Mouse (Mus musculus) intestine, embryonic 14.5 days (tissue): ENCODE data around the gene Gm21962. TPM values are rescaled to one million over a fixed set of nuclear protein-coding genes. Genes with fewer than 3 reads are reported as not detected.
"Not testable (repeated sequence)": the region's sequence is repeated elsewhere in the genome, so short reads cannot be mapped to it uniquely, and the experiment has no call there.

ENCODE experiments used
- ATAC-seq: fragments of 200-750 bp; cut with Nextera tagmentation; replicated peaks from 2 replicates; pipeline ENCODE4 v1.8.0; 2017; ENCODE audit warnings: low read depth, moderate number of reproducible peaks, moderate TSS enrichment, moderate library complexity; ENCODE audit not compliant: low FRiP score, low TSS enrichment
- DNase-seq: peaks from one replicate; pipeline ENCODE4 v3.0.0-alpha.2; 2018; ENCODE audit warnings: low spot score
- H3K27ac ChIP-seq: fragments of 300-500 bp; sonication (generic); 2 replicates; pipeline ENCODE4 v1.5.1; 2014; ENCODE audit warnings: low read depth, mild to moderate bottlenecking, control low read depth
- H3K27me3 ChIP-seq: fragments of 300-500 bp; sonication (generic); replicated peaks from 2 replicates; pipeline ENCODE4 v1.6.1; 2014; ENCODE audit warnings: low read length, control low read depth; ENCODE audit not compliant: control insufficient read depth, insufficient read depth
- H3K36me3 ChIP-seq: fragments of 300-500 bp; sonication (generic); 2 replicates; pipeline ENCODE4 v1.6.1; 2014; ENCODE audit warnings: low read length, control low read depth; ENCODE audit not compliant: control insufficient read depth, insufficient read depth
- H3K4me1 ChIP-seq: fragments of 300-500 bp; sonication (generic); replicated peaks from 2 replicates; pipeline ENCODE4 v1.6.1; 2014; ENCODE audit warnings: low read length, control low read depth, mixed read lengths; ENCODE audit not compliant: control insufficient read depth, insufficient read depth
- H3K4me2 ChIP-seq: fragments of 300-500 bp; sonication (generic); 2 replicates; pipeline ENCODE4 v1.6.1; 2014; ENCODE audit warnings: low read length
- H3K4me3 ChIP-seq: fragments of 300-500 bp; sonication (generic); 2 replicates; pipeline ENCODE4 v1.5.1; 2014; ENCODE audit warnings: low read depth, low read length, control low read depth, mixed read lengths
- H3K9ac ChIP-seq: fragments of 300-500 bp; sonication (generic); 2 replicates; pipeline ENCODE4 v1.6.1; 2014; ENCODE audit warnings: mild to moderate bottlenecking, low read length
- H3K9me3 ChIP-seq: fragments of 300-500 bp; sonication (generic); 2 replicates; pipeline ENCODE4 v1.6.1; 2016; ENCODE audit warnings: low read length, control low read depth; ENCODE audit not compliant: control insufficient read depth
- WGBS: fragments of 180-500 bp; shearing (Covaris S2); extraction: QIAGEN DNeasy Blood & Tissue Kit; methylation state at CpG from one replicate; pipeline ENCODE4 v1.1.7; 2014; 5-methylcytosine and 5-hydroxymethylcytosine counted together
- polyA plus RNA-seq: library from polyadenylated mRNA; unstranded; fragments of >200 nt; fragmentation: Nextera tagmentation; extraction: Ambion mirVana; gene quantifications from 2 replicates; pipeline ENCODE4 v1.2.1, GENCODE M21; 2014

The Gm21962 gene
- not detected in 2 replicates for polyA plus RNA-seq

- not testable (repeated sequence) for H3K4me3 ChIP-seq, H3K27me3 ChIP-seq, H3K36me3 ChIP-seq, DNase-seq, H3K9me3 ChIP-seq, H3K9ac ChIP-seq, H3K27ac ChIP-seq, H3K4me1 ChIP-seq, ATAC-seq, H3K4me2 ChIP-seq
- no CpG with 5 or more reads among the region's 3 CpGs for WGBS
Measured at GRCm38 (mm10) chr3:137671224-137671623, at the start of gene Gm21962. TSS of gene Gm21962 (plus strand) at chr3:137671524.

DNA sequence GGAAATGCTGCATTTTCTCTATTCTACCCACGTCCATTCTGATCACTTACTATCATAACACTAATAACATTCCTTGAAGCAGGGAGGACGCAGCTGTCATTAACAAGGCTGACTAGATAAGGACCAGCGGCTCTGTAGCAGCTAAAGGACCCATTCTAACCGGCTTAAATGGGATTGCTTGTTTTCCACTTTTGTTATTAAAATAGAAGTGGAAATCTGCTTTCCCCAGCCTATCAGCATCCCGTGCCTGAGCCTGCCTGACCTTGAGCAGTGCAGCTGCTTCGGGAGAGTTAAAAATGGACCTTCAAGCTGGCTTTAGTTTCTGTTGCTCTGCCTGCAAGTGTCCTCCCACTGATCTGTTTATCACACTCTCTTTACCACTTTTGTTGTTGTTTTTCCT is 49.2 kb upstream of the Gm21962 start:
- no peak overlapping the region for H3K27ac ChIP-seq
- H3K4me2 ChIP-seq, result no peak overlapping the region
- WGBS, result 43% methylated on average over 6 of the region's 6 CpGs
- H3K36me3 ChIP-seq, result no peaks in the 10 kb centered on the region
- H3K9ac ChIP-seq, result no peak overlapping the region
- no peak overlapping the region for H3K4me3 ChIP-seq
- DNase-seq, result no peak
- peaks cover 6% of the 10 kb centered on the region for H3K27me3 ChIP-seq
- no peaks in the 10 kb centered on the region for H3K9me3 ChIP-seq
- no peak for ATAC-seq
- no peaks in the 10 kb centered on the region for H3K4me1 ChIP-seq

DNA sequence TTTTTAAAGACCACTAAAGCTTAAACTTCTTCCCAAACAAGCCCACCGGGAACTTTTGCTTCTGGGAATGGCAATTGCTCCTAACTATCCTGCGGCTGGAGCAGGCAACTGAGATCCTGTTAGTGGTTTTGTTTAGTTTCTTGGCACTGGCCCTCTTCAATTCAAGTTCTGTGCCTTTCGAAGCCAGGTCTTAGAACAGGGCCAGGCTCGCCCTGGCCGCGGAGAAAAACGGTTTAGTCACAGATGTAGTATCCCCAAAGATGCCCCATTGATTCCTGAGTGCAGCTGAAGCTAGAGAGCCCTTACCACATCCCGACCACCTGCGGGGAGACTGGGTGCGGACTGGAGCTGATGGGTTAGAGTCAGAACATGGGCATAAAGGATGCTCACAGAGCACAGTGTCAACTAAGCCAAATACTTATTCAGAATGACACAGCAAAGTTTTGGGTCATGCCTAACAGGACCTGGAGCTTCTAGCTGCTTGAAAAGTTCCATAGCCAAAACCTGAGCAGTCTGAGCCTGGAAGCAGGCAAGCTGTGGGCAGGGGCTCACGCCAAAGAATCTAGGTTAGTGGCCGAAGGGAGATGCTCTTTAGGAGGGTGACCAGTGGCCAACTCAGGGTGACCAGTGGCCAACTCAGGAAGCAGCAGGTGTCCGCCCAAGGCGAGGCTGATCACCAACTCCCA is 48.3 kb upstream of the Gm21962 start:
- Histone ChIP-seq H3K27ac (no peak overlapping the region), H3K4me3 (peak overlapping the region; percentile 58), H3K9me3 (no peaks in the 10 kb centered on the region), H3K27me3 (peaks cover 6% of the 10 kb centered on the region), H3K4me2 (peak overlapping the region; percentile 97), H3K9ac (no peak overlapping the region; the same call in 1 of the 2 replicates), H3K36me3 (no peaks in the 10 kb centered on the region), H3K4me1 (no peaks in the 10 kb centered on the region)
- WGBS, result 40% methylated on average over 14 of the region's 14 CpGs
- no peak for DNase-seq
- no peak for ATAC-seq

GRCm38 (mm10) chr3:137623581-137624362 is 47.6 kb upstream of the Gm21962 start:
- peak overlapping the region; percentile 41 for H3K9ac ChIP-seq
- no peaks in the 10 kb centered on the region for H3K4me1 ChIP-seq
- ATAC-seq (peak; percentile 98), DNase-seq (peak; percentile 76)
- H3K4me2 ChIP-seq, result peak overlapping the region; percentile 97
- peaks cover 6% of the 10 kb centered on the region for H3K27me3 ChIP-seq
- peak overlapping the region; percentile 58 for H3K4me3 ChIP-seq
- no peaks in the 10 kb centered on the region for H3K36me3 ChIP-seq
- WGBS, result under 1% methylated on average over 40 of the region's 47 CpGs
- no peaks in the 10 kb centered on the region for H3K9me3 ChIP-seq
- no peak overlapping the region for H3K27ac ChIP-seq

DNA sequence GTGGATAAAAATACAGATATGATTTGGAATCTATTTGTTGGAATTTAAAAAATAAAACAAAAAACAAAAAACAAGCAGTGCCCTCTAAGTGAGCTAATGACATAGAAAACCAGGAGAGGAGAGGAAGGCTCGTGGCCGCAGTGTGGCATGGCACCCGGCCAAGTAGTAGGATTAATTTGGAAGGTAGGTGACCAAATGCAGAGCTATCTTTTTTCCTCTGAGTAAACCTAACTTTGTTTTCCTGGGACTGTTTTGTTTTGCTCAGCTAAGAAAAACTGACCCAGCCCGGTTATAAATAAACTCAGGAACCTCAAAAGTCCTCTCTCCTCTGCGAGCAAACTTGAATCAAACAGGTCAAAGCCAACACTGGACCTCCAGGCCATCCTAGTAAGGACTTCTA is 46.3 kb upstream of the Gm21962 start:
- DNase-seq, result no peak
- Histone ChIP-seq H3K9ac (no peak overlapping the region), H3K4me3 (no peak overlapping the region), H3K4me2 (no peak overlapping the region), H3K27ac (no peak overlapping the region), H3K9me3 (no peaks in the 10 kb centered on the region), H3K4me1 (no peaks in the 10 kb centered on the region), H3K27me3 (peaks cover 6% of the 10 kb centered on the region), H3K36me3 (no peaks in the 10 kb centered on the region)
- 81% methylated on average over 5 of the region's 5 CpGs for WGBS
- no peak for ATAC-seq

DNA sequence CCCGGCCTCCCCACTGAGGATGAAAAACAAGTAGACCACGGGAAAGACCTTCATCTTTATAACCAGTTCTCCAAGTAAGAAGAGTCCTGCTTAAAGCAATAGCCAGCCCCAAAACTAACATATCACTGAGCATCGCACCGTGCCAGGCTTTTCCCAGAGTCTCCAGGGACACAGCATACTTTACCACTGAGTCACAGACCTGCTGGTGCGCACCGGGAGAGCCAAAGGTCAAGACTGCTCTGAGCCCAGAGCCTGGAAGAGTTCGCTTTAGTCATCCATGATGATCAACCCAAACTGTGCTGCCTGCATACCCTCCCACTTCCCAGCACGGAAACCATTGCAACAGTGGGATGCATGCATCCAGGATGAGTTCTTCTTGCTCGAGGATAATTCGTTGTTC is 37.6 kb upstream of the Gm21962 start:
- no peak for ATAC-seq
- Histone ChIP-seq H3K27ac (no peak overlapping the region), H3K4me1 (no peaks in the 10 kb centered on the region), H3K27me3 (no peaks in the 10 kb centered on the region), H3K36me3 (no peaks in the 10 kb centered on the region), H3K4me2 (no peak overlapping the region), H3K9me3 (no peaks in the 10 kb centered on the region), H3K9ac (no peak overlapping the region), H3K4me3 (no peak overlapping the region)
- WGBS, result 76% methylated on average over 10 of the region's 10 CpGs
- DNase-seq, result no peak

DNA sequence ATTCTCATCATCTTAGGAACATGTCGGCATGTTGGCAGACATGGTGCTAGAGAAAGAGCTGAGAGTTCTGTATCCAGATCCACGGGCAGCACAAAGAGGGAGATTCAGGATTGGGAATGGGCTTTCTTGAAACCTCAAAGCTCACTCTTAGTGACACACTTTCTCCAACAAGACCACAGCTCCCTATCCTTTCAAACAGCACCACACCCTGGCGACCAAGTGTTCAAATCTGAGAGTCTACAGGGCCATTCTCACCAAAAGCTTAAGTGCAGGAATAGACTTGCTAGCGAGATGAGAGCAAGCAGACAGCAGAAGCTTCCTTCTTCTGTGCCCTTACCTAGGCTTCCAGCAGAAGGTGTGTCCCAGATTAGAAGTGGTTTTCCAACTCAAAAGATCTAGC is 34.8 kb upstream of the Gm21962 start:
- no peaks in the 10 kb centered on the region for H3K27me3 ChIP-seq
- H3K4me2 ChIP-seq, result no peak overlapping the region
- H3K27ac ChIP-seq, result no peak overlapping the region
- H3K4me1 ChIP-seq, result no peaks in the 10 kb centered on the region
- ATAC-seq (no peak), DNase-seq (no peak)
- 81% methylated on average over 4 of the region's 4 CpGs for WGBS
- no peak overlapping the region for H3K9ac ChIP-seq
- no peaks in the 10 kb centered on the region for H3K36me3 ChIP-seq
- no peak overlapping the region for H3K4me3 ChIP-seq
- H3K9me3 ChIP-seq, result no peaks in the 10 kb centered on the region

GRCm38 (mm10) chr3:137641238-137641637 is 30.1 kb upstream of the Gm21962 start:
- ATAC-seq (no peak), DNase-seq (no peak)
- H3K4me1 ChIP-seq, result no peaks in the 10 kb centered on the region
- H3K27me3 ChIP-seq, result no peaks in the 10 kb centered on the region
- no peaks in the 10 kb centered on the region for H3K9me3 ChIP-seq
- H3K9ac ChIP-seq, result no peak overlapping the region
- no peak overlapping the region for H3K27ac ChIP-seq
- H3K4me2 ChIP-seq, result no peak overlapping the region
- 88% methylated on average over 5 of the region's 5 CpGs for WGBS
- no peak overlapping the region for H3K4me3 ChIP-seq
- H3K36me3 ChIP-seq, result no peaks in the 10 kb centered on the region
